Mouse (Mus musculus) lung, adult 2 months (tissue): Measurements from ENCODE around the gene Sez6l2.

Experiments
- CTCF ChIP-seq: fragments of 200-500 bp; IDR thresholded peaks from 2 replicates; pipeline ENCODE4 v1.5.1; 2011; ENCODE audit warnings: mild to moderate bottlenecking, low read length, control low read depth; ENCODE audit not compliant: insufficient read depth
- POLR2A ChIP-seq: fragments of 200-500 bp; IDR thresholded peaks from 2 replicates; pipeline ENCODE4 v1.6.1; 2011; ENCODE audit warnings: low read depth, mild to moderate bottlenecking, control low read depth, low read length, borderline replicate concordance; ENCODE audit errors: extremely low read depth

- TF ChIP-seq CTCF, result no peak
- no peak for TF ChIP-seq POLR2A
Measured at GRCm38 (mm10) chr7:127018416-127019305, 68.3 kb downstream of the Sez6l2 start.
